Mouse (Mus musculus) lung, postnatal 36 days (tissue): ENCODE results near the gene Med1.
A peak's percentile ranks its signal among the peaks of the same experiment; 100 is the strongest.
"Not testable (repeated sequence)": the region's sequence is repeated elsewhere in the genome, so short reads cannot be mapped to it uniquely, and the experiment has no call there.

ENCODE experiments used
- DNase-seq: peaks from one replicate; pipeline ENCODE4 v3.0.0; 2022; ENCODE audit warnings: mixed read lengths

Gene Med1

DNA sequence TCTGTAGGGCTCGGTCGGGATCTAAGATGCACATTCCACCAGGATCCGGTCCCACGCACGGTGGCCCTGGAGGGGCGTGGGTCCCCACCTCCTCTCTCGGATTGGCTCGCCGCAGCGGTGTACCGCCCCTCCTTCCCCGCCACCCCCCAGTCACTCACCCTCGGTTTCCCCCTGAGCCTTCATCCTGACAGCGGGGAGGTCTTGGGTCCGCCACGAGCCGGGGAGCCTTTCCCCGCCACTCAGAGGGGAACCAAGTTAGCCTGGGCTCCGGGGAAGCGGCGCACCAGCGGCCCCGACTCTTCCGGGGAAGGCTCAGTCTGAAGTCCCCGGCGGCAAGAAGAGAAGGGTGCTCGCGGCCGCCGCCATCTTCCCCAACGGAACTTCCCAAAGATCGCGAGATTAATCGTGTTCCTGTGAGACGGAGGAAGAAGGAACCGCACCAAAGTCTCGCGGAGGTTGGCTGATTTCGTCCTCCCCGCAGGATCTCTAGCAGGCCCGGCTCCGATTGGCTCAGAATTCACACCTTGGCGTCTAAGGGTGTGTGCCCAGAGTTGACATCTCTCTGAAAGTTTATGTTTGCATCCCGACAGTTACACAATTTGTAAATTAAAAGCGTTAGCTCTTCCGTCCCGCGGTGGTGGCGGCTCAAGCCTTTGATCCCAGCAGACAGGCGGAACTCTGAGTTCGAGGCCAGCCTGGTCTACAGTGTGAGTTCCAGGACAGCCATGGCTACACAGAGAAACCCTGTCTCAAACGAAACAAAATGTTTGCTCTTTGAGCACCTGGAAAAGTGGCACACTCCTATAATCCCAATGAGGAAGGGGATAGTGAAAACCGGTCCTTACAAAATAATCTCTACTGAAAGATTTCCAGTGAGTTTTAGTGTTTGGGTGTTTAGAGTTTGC, at the start of gene Med1:
Gene Med1, minus strand, starts transcription at position 393 of the 905 bp plus-strand sequence.
- DNase-seq: peak; percentile 98

DNA sequence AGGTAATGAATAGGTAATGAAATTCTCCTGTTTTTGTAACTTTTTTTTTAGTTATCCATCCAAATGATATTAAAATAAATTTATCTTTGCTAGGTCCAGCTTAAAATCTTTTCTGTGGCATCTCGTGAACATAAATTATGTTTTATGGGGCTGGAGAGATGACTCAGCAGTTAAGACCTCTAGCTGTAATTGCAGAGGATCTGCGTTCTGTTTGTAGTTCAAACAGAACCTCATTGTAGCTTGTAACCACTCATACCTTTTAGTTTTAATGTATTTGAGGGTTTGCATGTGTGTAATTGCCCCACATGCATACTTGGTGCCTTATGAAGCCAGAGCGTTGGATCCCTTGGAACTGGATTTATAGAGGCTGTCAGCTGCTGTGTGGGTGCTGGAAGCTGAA, 45.9 kb upstream of the Med1 start:
- DNase-seq: no peak

DNA sequence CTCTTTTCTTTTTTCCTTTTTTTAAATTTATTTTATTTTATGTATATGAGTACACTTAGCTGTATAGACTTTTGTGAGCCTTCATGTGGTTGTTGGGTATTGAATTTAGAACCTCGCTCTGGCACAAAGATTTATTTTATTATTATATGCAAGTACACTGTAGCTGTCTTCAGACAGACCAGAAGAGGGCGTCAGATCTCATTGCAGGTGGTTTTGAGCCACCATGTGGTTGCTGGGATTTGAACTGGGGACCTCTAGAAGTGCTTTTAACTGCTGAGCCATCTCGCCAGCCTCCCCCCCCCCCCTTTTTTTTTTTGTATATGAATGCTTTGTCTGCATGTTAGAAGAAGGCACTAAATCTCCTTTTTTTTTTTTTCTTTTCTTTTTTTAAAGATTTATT, 45.3 kb upstream of the Med1 start:
- no peak for DNase-seq

DNA sequence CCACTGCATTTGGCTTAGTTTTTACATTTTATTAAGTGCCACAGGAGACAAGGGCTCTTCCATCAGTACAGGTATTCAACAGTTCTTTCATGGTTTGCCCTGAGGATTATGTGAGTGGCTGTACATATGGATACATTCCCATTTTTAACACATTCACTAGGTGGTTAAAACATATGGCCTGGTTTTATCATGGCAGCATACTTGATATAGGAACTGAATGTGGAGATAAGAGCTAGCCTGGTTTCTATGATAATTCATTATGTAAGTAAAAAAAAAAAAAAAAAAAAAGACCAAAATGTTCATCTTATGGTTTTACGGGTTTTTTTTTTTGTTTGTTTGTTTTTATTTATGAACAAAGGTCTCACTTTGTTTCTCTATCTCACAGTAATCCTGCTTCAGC, 33.3 kb upstream of the Med1 start:
- no peak for DNase-seq

DNA sequence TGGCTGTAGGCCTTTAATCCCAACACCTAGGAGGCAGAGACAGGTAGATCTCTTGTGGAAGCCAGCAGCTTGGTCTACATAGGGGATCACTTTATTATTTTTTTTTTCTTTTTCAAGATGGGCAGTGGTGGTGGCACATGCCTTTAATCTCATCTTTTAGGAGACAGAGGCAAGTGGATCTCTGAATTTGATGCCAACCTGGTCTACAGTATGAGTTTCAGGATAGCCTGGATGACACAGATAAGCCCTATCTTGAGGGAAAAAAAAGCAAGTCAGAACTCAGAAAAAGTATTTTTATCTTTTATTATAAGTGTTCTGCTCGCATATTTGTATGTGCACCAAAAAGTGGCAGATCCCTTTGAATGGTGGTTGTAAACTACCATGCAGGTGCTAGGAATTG, 20.2 kb upstream of the Med1 start:
- DNase-seq: no peak

DNA sequence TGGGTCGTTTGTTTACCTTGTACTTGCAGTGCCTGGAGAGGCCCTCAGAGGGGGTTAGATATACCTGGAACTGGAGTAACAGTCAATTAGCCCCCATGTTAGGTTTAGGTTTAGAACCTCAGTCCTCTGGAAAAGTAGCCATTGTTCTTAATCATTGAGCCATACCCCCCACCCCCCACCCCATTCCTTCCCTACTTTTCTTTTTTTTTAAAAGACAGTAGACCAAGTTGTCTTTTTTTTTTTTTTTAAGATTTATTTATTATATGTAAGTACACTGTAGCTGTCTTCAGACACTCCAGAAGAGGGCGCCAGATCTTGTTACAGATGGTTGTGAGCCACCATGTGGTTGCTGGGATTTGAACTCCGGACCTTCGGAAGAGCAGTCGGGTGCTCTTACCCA, 16.6 kb upstream of the Med1 start:
- DNase-seq: not testable (repeated sequence)

DNA sequence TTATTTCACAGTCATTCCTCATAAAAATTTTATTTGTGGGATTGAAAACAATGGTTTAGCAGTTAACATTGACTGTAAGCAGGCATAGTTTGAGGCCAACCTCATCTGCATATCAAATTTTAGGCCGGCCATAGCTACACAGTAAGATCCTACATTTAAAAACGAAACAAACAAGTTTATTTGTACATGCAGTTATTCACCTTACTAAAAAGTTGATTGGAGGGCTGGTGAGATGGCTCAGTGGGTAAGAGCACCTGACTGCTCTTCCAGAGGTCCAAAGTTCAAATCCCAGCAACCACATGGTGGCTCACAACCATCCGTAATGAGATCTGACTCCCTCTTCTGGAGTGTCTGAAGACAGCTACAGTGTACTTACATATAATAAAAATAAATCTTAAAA, 13.2 kb upstream of the Med1 start:
- DNase-seq: not testable (repeated sequence)

DNA sequence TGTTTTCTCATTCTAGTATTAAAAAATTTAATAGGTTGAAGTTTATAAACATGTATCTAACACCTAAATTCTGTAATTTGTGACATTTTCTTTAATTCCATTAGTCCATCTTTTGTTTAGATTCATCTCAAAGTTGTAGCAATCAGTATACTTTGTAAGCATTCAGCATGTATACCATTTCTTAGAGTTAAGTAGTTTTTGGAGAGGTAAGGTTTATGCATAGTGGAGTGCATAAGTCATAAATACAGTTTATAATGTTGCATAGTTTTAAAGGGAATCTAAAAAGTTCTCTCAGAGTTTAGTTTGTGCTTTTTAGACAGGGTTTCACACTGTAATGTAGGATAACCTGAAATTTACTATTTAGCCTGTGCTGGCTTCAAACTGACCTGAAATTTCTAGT, 12.4 kb upstream of the Med1 start:
- DNase-seq: no peak

DNA sequence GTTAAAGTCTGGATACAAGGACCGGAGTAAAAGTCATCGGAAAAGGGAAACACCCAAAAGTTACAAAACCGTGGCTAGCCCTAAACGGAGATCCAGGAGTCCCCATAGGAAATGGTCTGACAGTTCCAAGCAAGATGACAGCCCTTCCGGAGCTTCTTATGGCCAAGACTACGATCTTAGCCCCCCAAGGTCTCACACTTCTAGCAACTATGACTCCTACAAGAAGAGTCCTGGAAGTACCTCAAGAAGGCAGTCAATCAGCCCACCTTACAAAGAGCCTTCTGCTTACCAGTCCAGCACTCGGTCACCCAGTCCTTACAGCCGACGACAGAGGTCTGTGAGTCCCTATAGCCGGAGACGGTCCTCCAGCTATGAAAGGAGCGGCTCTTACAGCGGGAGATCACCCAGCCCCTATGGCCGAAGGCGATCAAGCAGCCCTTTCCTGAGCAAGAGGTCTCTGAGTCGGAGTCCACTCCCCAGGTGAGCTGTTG, 10.9 kb upstream of the Med1 start:
- peak; percentile 32 for DNase-seq

DNA sequence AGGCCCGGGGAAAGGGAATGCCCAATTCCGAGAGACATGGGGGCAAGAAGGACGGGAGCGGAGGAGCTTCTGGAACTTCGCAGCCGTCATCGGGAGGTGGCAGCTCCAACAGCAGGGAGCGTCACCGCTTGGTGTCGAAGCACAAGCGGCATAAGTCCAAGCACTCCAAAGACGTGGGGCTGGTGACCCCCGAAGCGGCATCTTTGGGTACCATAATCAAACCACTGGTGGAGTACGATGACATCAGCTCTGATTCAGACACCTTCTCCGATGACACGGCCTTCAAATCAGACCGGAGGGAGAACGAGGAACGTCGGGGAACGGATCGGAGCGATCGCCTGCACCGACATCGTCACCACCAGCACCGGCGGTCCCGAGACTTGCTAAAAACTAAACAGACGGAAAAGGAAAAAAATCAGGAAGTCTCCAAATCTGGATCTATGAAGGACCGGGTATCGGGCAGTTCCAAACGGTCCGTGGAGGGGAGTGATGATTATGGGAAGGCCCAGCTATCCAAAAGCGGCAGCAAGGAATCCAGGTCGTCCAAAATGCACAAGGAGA, 10.3 kb upstream of the Med1 start:
- no peak for DNase-seq

DNA sequence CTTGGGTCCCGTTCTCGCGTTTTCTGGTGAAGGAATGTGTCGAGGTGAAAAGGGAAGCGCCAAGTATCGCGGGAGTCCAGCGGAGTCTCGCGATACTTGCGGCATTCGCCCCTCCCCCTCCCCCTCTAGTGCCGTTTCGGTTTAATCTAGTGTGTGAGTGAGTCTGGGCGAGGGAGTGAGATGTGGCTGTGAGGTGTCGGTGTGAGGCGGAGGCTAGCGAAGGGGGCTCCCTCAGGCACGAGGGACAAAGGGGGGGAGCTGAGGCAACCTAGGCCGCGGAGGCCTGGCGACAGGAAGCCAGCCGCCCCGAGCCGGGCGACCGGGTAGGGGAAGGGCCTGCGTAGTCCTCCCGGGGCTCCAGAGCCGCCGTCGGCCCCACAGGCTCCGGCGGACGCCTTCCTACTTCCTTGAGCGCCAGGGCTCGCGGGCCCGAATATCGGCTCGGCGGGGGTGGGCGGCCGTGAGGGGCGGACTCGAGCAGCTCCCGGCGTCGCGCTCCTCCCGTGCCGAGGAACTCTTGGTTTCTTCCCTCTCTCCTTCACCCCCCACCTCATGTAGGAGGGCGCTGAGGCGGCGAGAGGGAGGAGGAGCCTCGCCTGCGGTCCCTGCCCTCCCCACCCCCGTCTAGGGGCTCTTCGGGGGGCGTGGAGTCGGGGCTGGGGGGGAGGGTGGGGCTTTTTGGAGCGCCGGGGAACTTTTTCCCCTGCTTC, 9.7 kb upstream of the Med1 start, which contains the start of gene Cdk12:
Gene Cdk12, plus strand, starts transcription at position 419 of the 710 bp plus-strand sequence.
- peak; percentile 98 for DNase-seq

DNA sequence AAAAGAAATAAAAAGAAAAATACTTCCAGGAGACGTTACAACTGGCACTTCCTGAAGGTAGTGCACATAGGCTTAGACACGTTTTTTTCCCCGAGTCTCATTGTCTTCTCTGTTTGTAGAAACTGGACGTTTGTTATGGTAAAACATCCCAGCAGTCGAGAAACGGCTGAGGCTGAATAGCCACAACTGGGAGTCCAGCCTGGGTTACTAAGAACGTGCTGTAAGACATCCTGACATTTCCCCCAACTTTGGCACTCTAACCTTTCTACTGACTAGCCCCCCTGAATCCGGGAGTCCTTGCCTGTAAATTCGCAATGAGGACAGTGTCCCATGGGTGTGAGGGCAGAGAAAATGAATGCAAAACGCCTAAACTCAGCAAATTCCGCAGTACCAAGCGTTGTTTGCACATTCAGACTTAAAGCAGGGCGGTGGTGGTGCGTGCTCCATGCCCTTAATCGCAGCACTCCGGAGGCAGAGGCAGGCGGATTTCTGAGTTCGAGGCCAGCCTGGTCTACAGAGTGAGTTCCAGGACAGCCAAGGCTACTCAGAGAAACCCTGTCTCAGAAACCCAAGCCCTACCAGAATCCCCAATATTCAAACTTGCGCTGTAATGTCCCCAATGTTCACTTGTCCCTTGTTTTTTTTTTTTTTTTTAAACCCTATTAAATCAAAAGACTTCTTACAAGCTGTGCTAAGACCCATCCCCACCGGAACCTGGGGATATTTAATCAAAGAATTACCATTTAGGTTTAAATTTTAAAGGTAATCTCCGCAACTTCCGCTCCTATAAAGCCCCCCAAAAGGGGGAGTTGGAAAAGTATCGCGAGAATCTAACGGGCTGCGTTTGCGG, 8.9 kb upstream of the Med1 start:
- peak; percentile 37 for DNase-seq

DNA sequence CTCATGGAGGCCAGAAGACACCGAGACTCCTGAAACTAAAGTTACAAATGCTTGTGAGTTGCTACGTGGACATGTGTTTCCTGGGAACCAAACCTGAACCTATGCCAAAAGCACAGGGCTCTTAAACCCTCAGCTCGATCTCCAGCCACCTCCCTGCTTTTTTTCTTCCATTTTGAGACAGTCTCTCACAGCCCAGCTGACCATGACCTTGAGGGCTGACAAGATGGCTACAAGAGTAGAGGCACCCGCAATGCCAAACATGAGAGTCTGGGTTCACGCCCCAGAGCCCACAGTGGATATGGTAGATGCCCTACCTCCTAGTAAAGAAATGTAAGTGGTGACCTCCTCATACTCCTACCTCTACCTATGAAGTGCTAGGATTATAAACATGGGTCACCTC, 2.3 kb downstream of the Med1 start:
- DNase-seq: no peak

DNA sequence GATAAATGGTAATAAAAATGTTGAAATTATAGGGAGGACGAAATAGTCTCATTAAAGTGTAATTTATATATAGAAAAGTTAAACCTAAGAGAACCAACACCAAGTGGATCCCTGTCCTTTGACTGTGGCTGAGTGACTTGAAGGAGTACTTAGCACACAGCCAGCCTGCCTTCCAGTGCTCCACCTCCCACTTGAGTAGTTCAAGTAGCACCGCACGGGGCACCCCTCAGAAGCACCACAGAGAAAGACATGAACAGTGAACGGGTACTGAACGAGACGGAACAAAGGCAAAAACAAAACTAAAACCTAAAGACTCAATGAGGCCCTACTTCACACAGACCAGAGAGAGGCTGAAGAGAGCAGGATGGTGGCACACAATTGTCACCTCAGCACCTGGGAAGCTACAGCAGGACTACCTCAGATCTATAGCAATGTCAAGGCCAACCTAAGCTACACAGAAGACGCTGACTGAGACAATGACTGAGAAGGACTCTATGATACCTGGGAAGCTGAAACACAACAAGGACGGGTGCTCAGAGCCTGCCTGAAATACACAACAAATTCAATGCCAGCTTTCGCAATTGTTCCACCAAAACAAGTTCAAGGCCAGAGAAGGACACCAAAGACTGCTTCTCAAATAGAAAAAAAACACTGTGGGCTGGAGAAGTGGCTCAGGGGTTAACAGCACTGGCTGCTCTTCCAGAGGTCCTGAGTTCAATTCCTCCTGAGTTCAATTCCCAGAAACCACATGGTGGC, 5.3 kb downstream of the Med1 start:
- peak; percentile 78 for DNase-seq

DNA sequence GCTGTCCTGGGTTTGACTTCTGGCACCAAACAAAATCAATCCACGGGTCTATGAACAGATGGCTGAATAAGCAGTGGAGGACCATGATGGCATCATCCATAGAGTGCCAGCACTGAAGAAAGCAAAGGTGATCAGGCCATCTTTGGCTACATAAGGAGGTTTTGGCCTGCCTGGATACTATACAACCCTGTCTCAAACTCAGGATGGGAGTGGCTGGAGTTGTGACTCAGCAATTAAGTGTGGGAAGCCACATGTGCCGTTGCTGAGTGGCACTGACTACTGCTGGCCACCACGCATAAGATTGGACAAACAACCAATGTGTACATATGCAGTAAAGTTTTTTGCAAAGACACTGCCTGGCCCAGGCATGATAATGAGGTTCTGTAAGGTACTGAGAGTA, 10.9 kb downstream of the Med1 start:
- DNase-seq: not testable (repeated sequence)

DNA sequence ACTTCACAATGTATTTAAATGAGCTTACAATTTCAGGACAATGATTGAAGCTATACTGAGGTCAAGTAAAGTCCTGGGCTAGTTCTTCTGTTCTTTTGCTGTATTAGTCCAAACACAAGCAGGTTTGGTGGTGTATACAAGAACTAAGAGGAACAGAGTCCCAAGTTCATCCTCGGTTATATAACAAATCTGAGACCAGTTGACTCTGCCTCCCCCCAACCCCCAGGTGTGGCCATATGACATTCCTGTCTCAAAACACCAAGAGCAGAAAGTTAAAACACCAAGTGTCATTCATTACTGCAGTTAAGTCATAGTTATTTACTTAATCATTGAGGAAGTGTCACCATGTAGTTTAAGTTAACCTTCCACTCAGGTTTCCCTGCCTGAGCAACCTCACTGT, 24.7 kb downstream of the Med1 start:
- no peak for DNase-seq

DNA sequence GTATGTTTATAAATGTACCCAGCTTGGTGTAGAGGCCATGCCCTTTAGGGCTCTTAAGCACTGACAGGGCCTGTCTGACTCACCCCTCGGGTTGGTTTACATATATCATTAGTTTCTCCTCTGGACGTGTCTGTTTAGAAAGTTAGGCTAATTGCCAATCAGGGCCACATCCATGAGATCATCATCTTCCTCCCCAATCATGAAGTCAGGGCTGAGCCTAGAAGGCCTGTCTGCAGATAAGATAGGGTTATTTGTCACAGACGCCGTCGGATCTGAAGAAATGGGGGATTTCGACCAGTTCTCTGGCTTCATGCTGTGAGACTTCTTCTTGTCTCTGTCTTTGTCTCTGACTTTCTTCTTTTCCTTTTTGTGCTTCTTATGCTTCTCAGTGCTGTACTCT, 38.0 kb downstream of the Med1 start:
- DNase-seq: no peak

DNA sequence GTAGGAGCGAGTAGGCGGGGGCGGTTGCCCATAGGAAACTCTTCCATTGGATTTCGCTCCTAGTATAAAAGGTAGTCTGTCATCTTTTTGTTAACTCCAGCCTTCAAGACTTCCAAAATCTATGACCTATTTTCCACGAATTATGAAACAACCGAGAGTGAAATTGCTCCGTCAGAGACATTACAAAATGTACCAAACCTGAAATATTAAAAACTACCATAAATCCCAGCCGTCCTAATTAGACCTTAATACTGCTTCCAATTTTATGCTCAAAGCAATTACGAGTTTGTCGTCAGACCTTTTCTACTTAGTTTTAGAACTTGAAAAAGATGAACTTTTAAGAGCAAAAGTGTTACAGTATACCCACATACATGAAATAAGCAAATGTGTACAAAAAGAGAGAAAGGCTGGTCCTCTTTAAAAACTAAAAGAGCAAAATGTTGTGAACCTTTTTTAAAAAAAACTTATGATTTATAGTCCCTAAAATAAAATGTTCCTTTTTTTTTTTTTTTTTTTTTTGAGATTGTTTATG, 42.4 kb downstream of the Med1 start:
- DNase-seq: no peak

DNA sequence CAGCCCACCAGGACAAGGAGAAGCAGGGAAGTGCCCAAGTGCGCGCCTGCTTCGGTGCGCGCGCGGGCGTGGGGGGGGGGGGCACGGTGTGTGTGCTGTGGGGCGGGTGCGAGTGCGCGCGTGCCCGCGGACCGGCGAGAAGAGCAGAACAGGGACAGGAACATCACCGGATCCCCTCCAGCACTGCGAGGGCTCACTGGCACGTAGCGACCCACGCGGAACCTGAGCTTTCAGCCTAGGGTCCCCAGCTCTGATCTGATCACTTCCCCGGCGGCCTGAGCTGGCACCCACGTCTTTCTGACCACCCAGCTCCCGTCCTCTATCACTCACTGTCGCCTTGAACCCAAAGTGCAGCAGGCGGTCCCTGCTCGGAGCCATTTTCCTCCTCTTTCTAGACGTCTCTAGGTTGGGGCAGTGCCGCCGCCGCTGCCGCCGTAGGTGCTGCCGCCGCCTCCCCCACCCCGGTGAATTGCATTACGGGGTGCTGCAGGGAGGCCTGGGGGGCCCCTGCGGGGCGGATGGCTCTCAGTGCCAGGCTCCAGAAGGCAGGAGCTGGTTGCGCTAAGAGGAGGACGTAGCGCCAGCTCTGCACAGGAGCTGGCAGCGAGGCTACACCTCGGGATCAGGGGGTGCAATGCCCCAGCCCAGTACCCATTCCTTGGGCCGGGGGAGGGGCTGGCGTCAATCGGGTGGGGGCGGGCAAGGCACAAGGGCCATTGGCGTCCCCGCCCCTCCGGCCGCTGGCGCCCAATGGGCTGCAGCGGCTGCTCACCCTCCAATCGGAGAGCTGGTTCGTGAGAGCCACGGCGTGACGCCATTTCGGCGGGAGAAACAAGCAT, 43.1 kb downstream of the Med1 start, which contains the start of gene Fbxl20:
Gene Fbxl20, minus strand, starts transcription at position 618 of the 839 bp plus-strand sequence.
- DNase-seq: peak; percentile 96

DNA sequence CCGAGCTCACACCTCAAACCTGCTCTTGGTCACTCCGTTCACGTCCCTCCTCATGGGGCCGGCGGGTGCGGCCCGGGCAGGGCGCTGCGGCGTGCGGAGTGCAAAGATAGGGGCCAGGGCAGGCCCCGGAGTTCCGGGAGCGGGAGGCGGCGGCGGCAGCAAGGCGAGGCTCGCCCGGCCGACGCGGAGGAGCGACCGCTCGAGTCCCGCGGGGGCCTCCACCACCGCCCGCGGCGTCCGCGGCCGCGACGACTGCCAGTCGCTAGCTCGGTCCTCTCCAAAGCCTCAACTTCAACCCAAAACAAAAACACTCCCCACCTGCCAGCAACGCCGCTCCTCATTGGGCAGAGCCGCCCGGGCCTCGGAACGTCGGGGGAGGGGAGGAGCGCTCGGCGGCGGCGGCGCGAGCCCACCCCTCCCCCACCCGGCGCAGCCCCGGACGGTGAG, 43.8 kb downstream of the Med1 start:
- peak; percentile 96 for DNase-seq
